Mouse (Mus musculus) left cerebral cortex, postnatal 36 days (tissue): Measurements from ENCODE around the gene Clint1. TPM values are rescaled to one million over a fixed set of nuclear protein-coding genes. Genes with fewer than 3 reads are reported as not detected.

Experiments used
- DNase-seq, 2 experiments: peaks; one replicate each; pipeline ENCODE4 v3.0.0; 2021 to 2022; ENCODE audit warnings: low spot score in 2 of 2, mixed read lengths in 1 of 2
- intact Hi-C: fragments of 180-260 bp; cut with DNase I; formaldehyde crosslinking; loops from one replicate; pipeline ENCODE4 v1.15.1; 2025
- total RNA-seq, 2 experiments: library from RNA; stranded (reverse); gene quantifications; 2 replicates each; pipeline ENCODE4 v1.2.3; 2021

Gene Clint1
- total RNA-seq, 2 experiments from 2014 or later, result 48.6 to 55.2 TPM

DNA sequence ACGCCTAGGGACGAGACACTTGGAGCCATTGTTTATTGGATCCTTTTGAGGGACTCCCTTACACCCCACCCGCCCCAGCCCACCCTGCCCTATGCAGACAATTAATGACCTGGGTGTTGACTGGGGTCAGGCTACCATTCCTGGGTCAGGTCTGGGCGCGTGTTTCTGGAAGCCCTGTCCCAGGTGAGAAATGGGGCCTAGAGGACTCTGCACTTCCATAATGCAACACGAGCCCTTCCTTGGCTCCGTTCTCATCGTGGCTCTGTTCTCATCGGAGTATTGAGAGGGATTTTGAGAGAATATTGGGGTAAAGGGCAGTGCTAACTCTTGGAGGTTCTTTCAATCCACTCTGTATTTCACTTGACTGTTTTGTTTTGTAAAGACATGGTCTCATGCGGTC, 64.3 kb downstream of the Clint1 start:
- intact Hi-C loops, result no loop called here
- DNase-seq, result no peak

DNA sequence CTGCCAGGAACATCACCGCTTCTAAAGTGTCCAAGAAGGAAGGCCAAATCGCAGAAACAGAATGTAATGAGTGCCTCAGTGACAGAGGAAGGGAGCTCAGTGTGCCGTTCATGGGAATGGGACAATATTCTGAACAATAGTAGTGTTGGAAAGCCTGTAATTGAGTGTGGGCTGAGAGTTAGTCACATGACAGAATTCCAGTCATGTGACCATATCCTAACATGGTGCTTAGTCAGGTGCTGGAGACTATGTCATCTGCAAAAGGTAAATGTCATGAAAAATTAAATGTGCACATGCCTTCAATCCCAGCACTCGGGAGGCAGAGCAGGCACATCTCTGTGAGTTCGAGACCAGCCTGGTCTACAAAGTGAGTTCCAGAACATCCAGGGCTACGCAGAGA, 66.2 kb downstream of the Clint1 start:
- intact Hi-C loops, result no loop called here
- DNase-seq, result no peak

DNA sequence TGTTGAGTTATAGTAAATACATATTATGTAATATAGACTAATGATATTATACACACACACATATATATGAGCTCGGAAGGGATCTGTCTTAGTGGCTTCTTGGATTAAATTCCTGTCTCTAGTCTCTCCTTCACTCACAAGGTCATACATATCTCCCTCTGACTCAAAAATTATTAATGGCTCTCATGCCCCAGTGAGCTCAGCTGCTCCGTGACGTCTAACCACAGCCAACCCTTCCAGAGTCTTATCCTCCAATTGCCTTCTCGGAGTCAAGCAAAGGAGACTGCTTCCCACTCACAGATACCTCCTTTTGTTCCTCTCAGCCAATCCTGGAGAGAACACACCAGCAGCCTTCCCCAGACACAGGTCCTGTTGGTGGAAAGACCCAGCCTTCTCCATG, 67.0 kb downstream of the Clint1 start:
- intact Hi-C loops, result no loop called here
- DNase-seq, result no peak

DNA sequence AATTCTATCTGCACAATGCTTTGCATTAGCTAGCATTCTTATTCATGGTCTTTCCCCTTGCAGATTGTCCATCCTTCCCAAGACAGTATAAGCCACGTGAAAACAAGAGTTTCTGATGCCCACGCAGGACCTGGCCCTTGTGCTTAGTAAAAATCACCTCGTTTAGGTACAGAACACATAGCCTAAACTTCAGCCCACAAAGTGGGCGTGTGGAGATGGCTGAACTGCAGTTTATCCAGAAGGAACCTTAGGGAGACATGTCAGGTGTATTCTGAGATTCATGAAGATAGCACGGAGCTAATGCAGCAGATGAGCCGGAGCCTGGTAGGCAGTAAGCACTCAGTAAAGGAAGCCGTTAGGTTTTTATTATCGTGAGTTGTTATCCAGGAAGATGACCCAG, 69.2 kb downstream of the Clint1 start:
- no peak for DNase-seq
- intact Hi-C loops, result no loop called here

DNA sequence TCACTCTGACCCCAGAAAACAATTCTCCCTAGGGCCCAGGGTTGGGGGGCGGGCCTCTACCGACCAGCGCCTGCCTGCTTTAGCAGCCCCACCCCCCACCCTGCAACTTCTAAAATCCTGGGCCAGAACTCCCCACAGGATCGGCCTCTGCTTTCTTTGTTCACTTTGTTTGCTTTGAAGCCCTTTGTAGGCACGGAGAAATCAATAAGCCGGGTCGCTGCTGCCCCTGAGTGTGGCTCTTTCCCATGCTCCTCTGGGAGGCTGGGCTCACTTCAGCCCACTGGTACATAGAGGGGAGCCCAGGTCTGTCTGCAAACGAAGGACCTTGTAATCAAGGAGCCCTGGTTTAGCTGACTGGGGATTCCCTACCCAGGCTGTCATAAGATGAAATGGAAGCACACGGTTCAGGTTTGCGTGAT, 69.6 kb downstream of the Clint1 start:
- DNase-seq, result no peak
- intact Hi-C loops, result no loop called here

DNA sequence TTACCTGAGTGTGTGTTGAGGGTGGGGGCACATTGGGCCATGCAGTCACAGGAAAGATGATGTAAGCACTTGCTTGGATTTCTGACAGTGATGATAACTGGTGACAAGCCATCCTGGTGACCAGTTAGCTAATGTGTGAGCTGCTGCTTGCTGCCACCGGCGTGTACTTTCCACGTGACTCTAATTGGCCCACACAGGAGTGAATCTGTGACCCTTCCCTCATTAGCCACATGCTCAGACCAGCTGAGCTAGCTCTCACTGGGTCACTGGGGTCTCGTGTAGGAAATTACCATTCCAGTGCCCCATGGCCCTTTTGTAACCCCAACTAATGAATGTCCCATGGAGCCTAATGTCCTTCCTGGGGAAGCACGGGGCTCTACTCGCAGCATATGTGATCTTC, 73.6 kb downstream of the Clint1 start:
- no peak for DNase-seq
- intact Hi-C loops, result no loop called here

DNA sequence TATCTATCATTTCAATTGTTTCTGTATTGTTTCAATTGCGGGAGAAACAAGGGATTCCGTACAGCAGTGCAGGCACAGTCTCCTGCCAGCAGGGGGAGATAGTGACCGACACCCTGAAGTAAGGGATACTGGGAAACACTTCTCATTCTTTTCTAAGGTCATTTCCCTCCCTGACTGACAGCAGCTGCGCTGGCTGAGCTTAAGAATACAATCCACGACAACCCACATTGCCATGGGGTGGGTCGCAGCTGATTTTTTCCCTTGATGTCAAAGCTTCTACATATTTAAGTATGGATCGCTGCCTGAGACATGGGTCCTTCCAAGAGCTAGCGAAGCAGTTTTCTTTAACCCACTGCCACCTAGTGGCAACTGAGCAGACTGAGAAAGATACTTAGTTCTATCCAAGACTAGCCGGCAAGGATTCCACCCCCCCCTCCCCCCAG, 74.8 kb downstream of the Clint1 start:
- peak; percentile 72 to 75 for DNase-seq
- intact Hi-C loops, result no loop called here

DNA sequence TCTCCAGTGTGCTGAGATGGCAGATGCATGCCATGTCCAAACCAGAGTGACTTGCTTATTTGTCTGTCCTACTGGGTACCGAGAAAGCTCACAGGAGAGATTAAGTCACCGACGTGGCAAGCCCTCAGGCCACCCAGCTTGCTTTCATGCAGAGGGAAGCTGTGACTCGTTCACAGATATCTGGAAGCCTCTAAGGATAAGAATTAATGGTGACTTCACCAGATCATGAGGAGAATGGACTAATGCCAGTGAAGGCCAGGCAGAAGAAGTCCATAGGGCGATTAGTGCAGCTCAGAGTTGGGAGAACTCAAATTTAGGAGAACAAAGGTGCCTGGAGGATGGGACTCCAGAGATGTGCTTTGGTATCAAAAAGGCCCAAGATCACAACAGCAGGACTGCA, 75.6 kb downstream of the Clint1 start:
- no peak for DNase-seq
- intact Hi-C loops, result no loop called here

DNA sequence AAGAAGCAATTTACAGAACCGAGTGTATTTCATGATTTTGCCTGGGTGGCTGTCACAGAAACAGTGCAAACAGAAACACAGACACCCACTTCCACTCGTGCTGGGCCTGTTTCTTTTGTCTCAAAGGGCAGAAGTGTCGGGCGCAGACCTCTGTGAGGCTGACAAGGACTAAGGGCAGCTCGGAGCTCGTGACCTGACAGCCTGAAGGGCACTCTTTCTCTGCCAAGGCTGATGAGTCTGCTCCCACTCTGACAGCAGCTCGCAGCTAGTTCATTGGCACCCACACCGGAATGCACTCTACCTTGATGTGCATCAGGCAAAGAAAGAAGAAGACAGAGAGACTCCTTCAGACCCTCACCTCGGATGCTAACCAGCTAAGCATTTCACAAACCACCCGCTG, 77.7 kb downstream of the Clint1 start:
- intact Hi-C loops, result no loop called here
- no peak for DNase-seq

DNA sequence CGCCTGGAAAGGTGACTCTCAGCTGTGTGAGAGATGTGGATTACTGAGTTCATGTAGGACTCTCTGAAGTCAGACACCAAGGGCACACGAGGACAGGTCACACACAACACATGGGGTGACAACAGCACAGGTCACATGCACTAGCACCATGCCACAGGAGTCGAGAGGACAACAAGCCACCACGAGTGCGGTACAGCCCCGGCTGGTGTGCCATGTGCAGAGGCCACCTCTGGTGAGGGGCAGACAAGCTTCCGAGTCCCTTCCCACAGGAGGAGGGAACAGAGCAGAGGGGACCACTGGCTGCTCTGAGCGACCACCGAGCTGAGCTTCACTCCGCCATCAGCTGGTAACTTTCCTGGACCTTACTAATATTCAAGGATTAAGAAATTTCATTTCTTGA, 80.9 kb downstream of the Clint1 start:
- no peak for DNase-seq
- intact Hi-C loops, result loop anchor here (2.0 kb wide), 1 partner anchor 1342 kb away; no protein-coding TSS in a partner anchor

DNA sequence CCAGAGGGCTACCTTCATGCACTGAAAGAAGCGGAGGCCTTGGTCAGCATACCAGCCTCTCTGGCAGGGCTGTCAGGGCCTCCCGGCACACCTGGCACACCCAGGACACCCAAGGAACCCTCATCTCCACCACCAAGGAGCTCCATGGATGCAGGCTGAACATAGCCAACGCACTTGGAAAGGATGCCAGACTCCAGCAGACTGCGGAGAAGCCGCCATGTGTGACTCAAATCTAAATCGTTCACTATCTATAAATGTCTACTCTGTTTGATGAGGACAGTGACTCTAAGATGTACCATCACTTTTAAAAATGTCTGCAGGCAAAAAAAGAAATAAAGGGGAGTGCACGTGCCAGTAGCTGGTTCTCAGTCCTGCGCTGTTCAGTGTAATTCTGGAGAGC, 85.6 kb downstream of the Clint1 start:
- DNase-seq, result no peak
- intact Hi-C loops, result no loop called here

DNA sequence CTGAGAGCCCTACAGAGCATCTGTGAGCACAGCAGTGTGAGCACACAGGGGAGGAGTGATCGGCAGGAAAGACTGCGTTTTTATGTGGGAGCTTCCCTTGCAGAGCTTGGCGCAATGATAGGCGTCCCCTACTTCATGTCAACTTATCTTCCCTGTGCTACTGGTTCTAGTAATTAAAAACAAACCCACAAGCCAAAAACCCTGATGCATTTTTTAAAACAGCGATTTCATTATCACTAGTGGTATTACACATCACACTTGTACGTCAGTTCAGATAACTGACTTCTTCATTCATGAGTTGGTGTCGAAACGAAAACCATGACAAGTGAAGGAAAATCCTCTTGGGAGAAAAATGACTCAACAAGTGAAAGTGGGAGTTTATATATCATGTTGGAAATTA, 87.1 kb downstream of the Clint1 start:
- no peak for DNase-seq
- intact Hi-C loops, result no loop called here

DNA sequence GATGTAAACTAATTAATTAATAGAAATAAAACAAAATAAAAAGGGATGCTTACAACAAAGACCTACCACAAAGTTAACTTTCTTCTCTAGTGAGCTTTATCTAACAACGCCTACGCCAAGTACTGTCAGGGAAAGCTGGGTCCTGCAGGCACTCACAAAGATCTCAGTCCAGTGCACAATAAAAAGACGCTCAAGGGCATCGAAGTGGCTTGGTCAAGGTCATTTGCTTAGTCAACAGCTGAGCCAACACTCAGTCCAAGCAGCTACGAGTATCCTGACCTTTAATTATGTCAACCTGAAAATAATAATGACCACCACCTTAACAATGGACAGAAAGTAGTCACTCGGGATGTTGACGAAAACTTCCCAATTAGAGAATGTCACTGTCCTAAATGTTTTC, 90.4 kb downstream of the Clint1 start:
- intact Hi-C loops, result loop anchor here (5.0 to 10.0 kb wide), 2 partner anchors 190 to 493 kb away; partner anchors contain the start of gene Med7
- DNase-seq, result no peak

DNA sequence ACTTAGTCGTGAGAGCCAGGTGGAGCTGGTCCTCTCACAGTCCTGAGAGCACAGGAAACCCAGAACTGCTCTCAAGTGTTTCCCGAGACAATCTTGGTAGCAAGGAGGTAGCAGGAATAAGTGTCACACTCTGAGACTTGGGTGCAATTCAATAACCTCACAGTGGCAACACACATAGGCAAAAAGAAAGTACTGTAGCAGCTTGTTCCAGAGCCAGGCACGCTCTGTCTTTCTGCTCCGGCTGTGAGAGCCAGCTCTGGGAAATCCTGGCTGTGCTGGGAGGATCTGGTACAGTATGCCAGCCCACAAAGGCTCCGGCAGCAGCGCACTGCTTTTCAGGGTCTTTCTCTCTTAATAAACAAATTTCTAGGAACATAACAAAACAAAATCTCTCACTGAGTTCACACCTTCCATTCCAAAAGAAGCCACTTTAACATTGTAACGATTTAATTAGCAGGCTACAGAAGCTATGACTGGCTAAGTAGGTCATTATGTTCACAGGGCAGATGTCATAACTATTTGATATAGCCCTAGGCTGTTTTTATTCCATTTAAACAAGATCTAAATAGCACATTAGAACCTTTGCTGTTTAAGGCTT, 91.4 kb downstream of the Clint1 start:
- intact Hi-C loops, result loop anchor here (5.0 to 10.0 kb wide), 2 partner anchors 189 to 492 kb away; partner anchors contain the start of gene Med7
- DNase-seq, result peak; percentile 64 to 69

DNA sequence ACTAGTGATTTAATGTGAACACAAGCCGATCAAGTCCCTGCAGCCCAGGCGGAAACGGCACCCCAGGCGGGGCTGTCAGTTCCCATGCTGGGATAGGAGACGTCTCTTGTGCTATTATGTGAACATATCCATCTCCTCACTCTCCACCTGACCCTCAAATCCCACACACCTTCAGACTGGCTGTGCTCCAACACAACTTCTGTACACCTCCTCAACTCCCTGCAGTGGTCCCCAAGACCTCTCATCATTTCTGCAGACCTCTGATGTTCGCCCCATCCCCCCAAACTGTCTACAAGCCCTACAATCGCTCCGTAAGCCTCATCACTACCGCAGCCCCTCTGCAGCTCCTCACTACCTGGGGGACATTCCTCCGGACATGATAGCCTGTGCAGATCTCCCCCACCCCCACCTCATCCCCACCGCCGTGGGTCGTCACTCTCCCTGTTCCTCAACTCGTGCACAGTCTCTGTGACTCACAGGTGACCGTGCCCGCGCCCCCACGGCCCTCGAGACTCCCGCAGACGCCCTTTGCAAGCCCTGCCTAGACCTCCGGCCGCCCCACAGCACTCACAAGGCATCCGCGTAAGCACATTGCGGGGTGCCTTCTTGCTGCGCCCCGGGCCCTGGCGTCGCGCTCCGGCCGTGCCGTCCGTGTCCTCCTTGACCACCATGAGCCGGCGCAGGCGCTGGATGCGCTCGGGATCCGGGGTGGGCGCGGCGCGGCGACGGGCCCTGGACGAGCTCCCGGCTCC, 92.2 kb downstream of the Clint1 start:
- intact Hi-C loops, result loop anchor here (5.0 to 10.0 kb wide), 2 partner anchors 188 to 491 kb away; partner anchors contain the start of gene Med7
- DNase-seq, result peak; percentile 26

DNA sequence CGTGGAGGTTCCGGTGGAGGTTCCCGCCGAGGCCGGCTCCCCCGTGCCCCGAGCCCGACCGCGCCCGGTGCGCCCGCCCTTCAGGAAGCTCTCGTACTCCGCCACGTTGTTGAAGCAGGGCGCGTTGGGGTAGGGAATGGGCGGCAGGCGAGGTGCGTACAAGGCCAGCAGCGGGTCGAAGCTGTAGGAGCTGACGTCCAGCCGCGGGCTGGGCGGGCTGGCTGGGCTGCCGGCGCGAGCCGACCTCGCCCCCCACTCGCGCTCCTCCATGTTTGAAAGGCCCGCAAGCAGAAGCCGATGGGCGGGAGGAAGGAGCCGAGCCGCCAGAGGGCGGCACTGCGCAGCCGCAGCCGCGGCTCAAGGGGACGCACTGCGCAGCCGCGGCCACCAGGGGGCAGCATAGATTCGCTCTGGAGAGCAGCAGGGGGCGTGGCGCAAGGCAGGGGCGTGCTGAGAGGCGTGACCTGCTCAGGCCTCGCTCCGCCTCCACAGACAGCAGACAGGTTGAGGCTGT, 92.8 kb downstream of the Clint1 start, which contains the start of gene Lsm11:
TSS of gene Lsm11 (minus strand) at position 293 of the 514 bp plus-strand sequence.
- DNase-seq, result peak; percentile 97 to 98
- intact Hi-C loops, result loop anchor here (5.0 to 10.0 kb wide), 4 partner anchors 113 to 490 kb away; partner anchors contain the start of genes Adam19 and Med7

DNA sequence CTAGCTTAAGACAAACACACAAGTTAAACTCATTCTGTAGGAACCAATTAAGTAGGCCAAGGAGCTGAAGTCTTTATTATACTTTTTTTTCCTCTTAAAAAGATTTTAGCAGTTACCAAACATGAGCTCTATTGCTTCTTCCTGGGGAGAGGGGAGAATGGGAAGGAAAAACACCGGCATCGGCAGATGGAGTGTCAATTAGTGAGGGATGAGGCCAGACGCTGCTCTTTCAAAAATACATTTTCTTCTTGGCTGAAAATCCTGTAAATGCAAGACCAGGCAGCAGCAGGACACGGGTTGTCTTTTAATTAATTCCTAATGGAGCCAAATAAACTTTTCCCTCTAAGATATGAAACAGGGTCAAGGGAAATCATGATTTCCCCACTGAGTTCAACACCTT, 94.9 kb downstream of the Clint1 start:
- no peak for DNase-seq
- intact Hi-C loops, result loop anchor here (5.0 to 10.0 kb wide), 3 partner anchors 111 to 488 kb away; partner anchors contain the start of genes Adam19 and Med7

DNA sequence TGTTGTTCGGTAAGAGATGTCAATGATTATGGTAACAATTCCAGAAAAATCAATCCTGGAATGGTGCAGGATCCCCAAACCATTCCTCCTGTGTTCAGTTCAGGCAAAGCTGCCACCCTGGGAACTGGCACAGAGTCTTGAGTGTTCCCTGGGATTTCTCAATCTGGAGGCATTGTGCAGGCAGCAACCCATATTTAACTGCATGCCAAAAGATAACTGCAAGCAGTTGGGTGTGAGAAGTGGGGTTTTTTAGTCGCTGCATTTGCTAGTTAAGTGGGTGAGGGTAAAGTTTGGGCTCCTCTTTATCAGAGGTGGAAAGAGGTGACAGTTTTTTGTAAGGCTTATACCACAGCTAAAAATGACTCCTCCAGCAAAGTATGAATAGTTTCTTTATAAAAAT, 95.6 kb downstream of the Clint1 start:
- intact Hi-C loops, result loop anchor here (5.0 to 10.0 kb wide), 3 partner anchors 110 to 487 kb away; partner anchors contain the start of genes Adam19 and Med7
- peak; percentile 54 to 64 for DNase-seq

DNA sequence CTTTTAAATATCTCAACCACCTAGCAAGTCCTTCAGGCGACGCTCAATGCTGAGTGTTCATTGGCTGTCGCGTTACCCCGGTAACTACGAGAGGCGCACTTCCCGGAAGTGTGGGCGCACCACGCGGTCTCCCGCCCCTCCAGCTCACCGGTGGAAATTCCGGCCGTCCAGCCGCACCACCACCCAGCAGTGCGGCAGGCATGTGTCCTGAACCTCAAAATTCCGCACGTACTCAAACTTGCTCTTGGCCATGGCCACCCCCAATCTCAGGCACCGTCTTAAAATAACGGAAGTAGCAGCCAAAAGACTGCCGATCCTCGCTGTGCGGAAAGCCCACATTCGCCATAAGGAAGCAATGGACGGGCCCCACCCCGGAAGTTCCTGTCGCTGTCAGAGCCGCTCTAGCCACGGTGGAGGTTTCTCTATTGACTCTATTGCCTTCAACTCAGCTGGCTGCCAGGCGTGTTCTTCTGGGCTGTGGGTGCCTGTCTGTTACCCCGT, 103.3 kb downstream of the Clint1 start, which contains the start of gene Thg1l:
TSS of gene Thg1l (minus strand) at position 368 of the 501 bp plus-strand sequence.
- intact Hi-C loops, result loop anchor here (5.0 kb wide), 1 partner anchor 262 kb away; no protein-coding TSS in a partner anchor

DNA sequence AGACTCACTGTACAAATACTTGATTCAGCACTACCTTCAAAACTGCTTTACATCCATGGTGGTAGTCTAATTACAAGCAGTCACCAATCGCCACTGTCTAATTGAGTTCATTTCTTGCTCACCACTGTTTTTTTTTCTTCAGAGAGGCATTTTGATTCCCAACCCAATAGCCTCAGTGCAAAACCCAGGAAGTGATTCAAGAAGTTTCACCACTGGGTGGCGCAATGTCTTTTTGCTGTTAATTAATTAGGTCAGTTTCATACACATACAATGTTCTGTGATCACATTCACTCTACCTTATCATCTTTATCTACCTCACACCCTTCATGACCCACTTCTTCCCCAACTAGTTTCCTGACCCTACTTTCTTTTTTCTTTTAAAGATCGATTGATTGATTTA, 107.7 kb downstream of the Clint1 start:
- intact Hi-C loops, result loop anchor here (5.0 kb wide), 1 partner anchor 258 kb away; no protein-coding TSS in a partner anchor
- no peak for DNase-seq

More for the DNA sequence above, 103.3 kb downstream of the Clint1 start, which contains the start of gene Thg1l:
- peak; percentile 91 to 93 for DNase-seq
